Mouse (Mus musculus): ENCODE results near the gene Map2k2.
A peak's percentile ranks its signal among the peaks of the same experiment; 100 is the strongest.
"Not testable (repeated sequence)": the region's sequence is repeated elsewhere in the genome, so short reads cannot be mapped to it uniquely, and the experiment has no call there.

Map2k2 gene

DNA sequence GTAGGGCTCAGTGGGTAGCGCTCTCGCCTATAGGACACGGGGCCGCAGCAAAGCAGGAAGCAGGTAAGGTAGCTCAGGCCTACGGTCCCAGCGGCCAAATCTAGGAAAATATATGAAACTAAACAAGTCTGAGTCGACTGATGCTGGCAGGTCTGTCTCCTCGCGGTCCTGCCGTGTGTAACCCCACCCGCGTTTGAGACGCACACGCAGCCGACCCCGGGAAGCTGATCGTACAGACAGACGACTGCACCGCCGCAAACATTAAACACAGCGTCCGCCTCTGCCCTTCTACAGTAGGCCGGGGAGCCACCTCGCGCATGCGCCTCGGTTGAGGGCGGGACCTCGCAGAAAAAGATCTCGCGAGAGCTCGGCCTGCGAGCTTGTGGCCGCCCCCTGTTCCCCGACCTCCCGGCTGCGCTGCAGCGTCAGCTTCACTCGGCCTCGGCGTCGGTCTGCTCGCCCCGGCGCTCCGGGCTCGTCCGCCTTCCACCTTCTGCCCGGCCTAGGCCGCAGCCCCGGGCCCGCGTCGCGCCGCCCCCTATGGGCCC lies at the start of gene Map2k2:
Gene Map2k2, plus strand, starts transcription at position 351 of the 548 bp plus-strand sequence.
- DNase-seq (ENCODE audit: low spot score), result peak; percentile 98

DNA sequence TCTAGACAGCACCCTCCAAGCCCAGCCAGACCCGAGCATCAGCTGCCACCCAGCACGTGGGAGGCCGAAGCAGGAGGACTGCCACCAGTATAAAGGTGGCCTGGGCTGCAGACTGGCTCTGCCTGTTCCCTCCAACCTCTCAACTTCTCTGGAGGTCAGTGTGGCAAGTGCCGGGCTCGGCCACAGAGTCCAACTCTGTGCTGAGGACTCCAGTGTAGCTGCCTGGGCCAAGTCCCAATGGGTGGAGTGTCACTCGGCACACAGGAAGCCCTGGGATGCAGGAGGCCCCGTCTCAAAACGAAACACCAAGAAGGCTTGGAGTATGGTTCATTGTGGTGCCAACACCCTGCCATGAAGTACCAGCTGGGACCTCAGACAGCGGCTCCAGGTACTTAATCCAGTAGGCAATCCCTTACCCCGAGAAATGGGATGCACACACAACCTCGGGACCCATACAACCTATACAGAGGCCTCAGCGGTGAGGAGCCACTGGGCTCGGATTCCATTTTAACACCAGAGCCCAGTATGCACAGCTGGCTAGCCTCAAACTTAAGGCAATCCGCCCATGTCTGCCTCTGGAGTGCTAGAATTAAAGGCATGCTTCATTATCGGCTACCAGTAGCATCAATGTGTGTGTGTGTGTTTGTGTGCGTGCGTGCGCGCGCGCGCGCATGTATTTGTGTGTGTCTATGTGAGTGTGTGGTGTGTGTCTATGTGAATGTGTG lies 48.1 kb upstream of the Map2k2 start:
- DNase-seq (ENCODE audit: low spot score), result no peak

DNA sequence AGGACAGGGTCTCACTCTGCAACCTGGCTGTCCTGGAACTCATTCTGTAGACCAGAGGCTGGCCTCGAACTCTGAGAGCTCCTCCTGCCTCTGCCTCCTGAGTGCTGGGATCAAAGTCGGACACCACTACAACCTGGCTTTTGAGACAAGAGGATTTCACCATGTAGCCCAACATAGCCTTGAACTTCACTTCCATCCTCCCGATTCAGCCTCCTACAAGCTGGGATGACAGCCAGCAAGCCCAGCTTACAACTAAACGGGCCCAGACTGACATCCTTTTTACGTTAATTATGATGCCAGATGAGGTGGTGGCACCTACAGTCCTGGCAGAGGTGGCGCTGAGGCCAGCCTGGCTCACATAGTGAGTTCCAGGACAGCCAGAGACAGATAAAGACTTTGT lies 46.8 kb upstream of the Map2k2 start:
- no peak for DNase-seq (ENCODE audit: low spot score)

DNA sequence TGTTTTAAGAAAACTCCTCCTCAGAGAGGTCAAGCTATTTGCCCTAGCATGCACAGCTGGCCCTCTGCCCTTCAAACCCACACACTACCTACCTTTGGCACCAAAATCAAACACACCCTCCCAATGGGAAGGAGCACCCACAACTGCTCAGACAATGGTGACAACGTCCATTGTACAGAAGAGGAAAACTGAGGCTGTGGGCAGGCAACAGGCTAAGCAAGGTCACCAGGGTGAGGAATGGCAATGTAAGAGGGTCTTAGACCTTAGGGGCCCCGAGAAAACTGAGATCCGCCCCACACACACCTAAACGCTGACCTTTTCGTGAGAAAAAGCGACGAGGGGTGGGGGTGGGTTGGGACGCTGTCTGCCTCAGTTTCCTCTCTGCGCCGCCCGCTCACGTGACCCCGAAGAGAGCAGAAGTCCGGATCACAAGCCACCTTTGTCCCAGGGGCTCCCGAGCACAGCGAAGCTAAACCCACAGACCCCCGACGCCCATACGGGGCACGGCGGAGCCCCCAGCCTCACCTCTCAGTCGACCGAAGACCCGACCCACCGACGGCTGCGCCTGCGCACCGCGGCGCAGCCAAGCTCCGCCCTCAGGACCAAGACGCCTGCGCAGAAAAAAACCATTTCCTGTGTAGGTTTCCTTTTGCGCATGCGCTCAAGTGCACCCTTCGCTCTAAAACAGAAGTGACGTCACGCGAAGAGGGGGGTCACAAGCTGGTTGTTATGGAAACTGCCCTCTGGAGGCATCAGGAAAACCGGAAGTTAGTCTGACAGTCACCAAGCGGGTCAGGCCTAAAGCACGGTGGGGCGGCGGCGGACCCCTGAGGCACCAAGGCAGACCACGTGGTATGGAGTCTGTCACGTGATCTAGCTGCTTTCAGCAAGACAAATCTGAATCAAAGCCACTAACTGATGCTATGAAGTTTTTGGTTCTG lies 45.8 kb upstream of the Map2k2 start, which contains the start of gene Sgta:
Gene Sgta, minus strand, starts transcription at position 579 of the 941 bp plus-strand sequence.
- peak; percentile 96 for DNase-seq (ENCODE audit: low spot score)

DNA sequence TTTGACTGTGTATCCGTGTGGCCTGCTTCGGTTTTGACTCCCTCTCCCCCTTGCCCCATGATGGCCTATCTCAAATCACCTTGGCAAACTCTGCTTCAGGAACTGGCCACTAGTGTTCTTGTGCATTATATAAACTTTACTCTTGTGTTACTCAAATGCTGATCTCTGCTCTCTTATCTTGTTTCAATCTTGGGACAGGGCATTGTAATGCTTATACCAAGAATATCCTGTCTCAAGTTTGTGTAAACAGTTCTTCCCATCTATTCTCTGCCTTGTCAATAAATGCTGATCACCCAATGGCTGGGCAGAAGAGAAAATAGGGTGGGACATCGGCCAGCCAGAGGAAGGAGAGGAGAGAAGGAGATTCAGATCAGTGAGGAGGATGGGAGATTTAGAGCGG lies 43.0 kb upstream of the Map2k2 start:
- DNase-seq (ENCODE audit: low spot score), result no peak

DNA sequence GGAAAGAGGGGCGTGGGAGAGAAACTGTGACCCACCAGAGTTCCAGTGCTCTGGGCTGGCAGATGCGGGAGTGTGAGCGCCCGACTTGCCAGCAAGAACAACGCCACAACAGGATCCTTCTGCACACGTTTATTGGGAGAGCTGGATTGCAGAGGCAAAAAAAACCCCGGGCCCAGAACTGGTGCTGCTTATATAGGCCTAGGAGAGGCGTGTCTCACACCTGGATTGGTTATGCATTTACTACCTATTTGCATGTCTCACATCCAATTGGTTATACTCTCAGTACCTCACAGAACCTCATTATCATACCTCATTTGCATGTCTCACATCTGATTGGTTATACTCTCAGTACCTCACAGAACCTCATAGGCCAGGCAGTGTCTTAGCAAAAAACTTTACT lies 41.2 kb upstream of the Map2k2 start:
- DNase-seq (ENCODE audit: low spot score), result not testable (repeated sequence)

DNA sequence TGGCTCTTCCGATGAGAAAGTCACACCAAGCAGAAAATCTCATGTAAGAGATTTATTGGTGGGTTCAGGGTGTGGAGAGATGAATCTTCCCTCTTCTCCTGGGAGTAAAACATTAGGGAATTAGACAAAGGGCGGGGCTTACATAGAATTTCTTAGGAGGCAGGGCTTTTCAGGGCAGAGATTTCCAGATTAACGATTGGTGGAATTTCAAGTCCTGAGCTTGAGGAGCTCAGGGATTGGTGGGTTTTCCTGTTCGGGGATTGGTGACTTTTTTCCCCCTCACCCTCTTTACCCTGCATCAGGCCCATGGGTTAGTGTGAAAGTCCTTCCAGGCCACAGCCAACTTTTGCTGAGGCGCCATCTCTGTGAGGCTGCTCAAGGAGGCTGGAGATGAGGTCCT lies 37.0 kb upstream of the Map2k2 start:
- no peak for DNase-seq (ENCODE audit: low spot score)

DNA sequence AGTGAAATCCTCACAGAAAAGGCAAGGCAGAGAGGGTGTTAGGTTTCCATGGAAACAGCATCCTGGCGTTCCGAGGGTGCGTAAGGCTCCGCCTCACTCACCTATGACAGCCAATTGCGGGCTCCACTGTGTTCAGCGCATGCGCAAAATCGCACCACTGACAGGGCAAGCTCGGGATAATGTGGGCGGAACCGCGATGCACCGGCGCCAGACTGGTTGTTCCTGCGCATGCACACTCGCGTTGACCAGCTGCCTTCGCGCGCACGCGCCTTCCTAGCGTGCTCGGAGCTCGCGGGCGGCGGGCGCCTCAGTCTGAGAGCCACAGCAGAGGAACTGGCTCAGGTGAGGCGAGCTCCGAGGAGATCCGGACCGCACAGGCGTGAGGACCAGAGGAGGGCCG lies 35.9 kb upstream of the Map2k2 start, which contains the start of gene Thop1:
Gene Thop1, plus strand, starts transcription at position 200 of the 400 bp plus-strand sequence.
- peak; percentile 98 for DNase-seq (ENCODE audit: low spot score)

DNA sequence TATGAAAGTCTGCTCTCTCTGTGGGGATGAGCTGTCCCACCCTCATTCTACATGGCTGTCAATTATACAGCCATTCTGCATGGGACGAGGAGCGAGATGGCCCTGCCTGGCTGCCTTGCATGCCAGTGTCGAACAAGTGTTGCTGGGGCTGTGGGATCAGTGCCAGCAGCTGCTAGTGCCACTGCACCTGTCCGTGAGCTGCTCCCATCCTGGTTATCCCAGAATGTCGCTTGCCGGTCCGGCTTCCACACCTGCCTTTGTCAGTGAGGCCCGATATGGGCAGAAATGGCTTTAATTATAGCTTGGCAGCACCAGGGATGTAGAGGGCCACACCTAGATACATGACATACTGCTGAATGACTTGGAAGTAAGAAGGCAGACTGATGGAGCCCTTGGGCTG lies 33.4 kb upstream of the Map2k2 start:
- DNase-seq (ENCODE audit: low spot score), result no peak

DNA sequence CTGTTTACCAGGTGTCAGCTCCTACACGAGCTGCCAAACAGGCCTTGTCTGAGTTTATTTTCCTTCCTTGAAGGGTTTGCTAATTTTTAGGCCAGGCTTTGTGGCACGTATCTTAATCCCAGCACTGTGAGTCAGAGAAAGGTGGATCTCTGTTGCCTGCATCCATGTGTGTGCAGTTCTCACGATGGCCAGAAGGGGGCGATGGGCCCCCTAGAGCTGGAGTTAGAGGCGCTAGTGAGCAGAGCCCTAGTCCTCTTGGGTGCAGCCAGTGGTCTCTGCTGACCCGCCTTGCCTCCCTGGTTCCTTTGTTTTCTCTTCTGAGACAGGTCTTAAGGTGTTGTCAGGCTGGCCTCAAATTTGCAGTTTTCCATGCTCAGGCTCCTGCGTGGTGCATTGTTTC lies 32.3 kb upstream of the Map2k2 start:
- DNase-seq (ENCODE audit: low spot score), result no peak

DNA sequence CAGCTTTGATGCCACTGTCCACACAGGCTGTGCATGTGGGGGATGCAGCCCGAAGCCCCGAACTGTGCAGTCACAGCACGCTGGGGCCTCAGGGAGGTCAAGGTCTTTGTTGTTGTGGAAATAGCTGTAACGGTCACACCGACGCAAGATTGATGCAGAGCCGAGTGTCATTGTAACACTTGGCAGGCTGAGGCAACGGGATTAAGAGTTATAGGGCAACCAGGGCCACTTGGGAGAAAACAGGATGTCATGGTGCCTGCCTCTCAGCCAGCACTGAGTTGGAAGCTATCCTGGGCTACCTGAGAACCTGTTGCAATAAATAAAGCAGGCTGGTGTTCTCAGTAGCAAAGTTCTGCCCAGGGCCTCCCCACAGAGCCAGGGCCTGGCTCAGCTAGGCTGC lies 30.0 kb upstream of the Map2k2 start:
- DNase-seq (ENCODE audit: low spot score), result no peak

DNA sequence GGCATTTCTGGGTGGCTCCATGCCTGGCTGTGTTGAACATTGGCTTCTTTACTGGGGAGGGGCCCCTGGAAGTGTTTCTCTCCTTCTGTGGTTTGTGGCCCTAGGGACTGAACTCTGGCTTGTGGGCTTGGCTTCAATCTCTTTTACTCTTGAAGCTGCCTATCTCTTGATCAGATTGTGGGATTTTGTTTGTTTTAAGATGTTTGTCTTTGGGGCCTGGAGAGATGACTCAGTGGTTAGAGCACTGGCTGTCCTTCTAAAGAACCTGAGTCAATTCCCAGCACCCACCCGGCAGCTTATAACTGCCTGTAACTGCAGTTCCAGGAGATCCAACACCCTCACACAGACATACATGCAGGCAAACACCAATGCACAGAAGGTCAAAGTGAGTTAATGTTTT lies 29.4 kb upstream of the Map2k2 start:
- DNase-seq (ENCODE audit: low spot score), result no peak

DNA sequence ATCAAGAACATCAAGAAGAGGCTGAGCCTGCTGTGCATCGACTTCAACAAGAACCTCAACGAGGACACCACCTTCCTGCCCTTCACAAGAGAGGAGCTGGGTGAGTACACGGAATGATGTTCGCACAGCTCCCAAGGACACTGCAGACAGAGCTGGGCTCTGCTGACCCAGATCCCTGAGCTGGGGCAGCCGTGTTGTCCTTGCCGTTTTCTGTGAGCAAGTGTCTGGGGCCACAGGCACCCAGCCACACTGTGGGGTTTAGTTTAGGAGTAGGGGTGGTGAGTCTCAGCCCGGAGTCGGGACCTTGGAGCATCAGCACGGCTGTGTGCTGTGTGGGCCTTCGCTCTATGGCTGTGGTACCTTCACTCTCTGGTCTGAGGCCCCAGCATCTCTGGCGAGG lies 27.8 kb upstream of the Map2k2 start:
- no peak for DNase-seq (ENCODE audit: low spot score)

DNA sequence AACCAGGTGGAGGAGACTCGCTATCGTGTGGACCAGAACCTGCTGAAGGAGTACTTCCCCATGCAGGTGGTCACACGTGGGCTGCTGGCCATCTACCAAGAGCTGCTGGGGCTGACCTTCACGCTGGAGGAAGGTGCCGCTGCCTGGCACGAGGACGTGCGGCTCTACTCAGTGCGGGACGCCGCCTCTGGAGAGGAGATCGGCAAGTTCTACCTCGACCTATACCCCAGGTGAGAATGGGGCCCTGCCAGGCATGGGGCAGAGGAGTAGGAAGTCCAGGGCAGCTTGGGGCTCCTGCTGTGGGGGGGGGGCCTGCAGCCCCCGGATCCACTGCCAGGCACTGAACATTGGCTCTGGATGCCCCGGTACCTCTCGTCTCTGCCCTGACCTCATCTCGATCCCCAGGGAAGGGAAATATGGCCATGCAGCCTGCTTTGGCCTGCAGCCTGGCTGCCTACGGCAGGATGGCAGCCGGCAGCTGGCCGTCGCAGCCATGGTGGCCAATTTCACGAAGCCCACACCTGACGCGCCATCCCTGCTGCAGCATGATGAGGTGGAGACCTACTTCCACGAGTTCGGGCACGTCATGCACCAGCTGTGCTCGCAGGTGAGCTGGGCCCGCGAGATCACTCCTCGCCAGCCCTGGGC lies 25.6 kb upstream of the Map2k2 start:
- DNase-seq (ENCODE audit: low spot score), result no peak

DNA sequence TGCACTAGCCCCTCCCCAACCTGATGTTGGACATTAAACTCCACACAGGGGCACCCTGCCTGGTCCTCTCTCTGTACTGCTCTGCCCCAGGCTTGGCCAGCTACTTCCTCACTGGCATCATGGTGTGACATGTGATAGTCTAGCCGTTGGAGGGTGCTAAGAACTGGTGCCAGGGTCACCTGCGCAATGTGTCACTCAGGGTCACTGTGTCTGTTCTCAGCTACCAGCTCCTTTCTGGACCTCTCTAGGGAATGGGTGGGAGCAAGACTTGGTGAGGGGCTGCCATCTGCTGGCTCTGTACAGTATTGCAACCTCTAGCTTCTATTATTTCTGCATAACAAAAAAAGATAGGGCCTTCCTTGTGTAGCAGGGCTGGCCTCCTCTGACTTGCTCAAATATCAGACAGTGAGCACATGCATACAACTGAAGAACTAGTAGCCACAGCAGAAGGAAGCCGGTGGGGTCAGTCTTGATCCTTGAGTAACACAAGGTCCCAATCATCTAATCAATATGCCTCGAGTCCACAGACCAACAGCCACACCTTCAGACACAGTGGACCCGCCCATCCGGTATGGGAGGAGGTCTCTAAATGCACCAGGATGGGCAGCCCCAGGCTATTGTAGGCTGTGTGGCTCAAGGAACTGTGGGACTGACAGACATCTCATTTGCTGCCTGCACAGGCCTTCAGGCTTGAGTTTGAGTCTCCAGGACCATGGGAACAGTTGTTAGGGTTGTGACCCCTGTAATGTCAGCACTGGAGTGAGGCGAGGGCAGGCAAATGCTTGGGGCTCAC lies 23.4 kb upstream of the Map2k2 start:
- DNase-seq (ENCODE audit: low spot score), result peak; percentile 62

DNA sequence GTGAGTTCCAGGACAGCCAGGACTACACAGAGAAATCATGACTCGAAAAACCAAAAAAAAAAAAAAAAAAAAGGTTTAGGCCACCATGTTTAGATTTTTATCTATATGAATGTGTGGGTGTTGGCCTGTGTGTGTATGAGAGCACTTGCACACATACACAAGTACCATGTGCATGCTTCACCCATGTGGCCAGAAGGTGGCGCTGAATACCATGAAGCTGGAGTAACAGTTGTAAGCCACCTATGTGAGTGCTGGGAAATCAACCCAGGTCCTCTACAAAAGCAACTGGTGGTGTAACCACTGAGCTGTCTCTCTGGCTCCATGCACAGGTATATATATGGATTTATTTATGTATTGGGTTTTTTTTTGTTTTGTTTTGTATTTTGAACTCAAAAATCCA lies 18.7 kb upstream of the Map2k2 start:
- DNase-seq (ENCODE audit: low spot score), result peak; percentile 36

DNA sequence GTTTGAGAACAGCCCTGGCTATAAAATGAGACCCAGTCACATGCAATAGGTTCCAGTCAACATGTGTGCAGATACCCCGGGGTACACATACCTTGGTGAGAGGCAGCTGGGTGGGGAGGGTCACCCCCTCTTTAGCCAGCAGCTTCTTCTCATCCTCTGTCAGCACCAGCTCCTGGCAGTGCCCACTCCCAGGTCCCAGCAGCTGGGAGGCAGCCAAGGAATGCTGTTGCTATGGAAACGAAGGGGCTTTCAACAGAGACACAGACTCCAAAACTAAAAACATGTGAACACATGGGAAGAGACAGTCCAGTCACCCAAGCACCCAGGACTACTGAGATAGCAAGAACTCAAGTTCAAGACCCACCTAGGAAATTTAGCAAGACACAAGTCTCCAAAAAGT lies 16.5 kb upstream of the Map2k2 start:
- no peak for DNase-seq (ENCODE audit: low spot score)

DNA sequence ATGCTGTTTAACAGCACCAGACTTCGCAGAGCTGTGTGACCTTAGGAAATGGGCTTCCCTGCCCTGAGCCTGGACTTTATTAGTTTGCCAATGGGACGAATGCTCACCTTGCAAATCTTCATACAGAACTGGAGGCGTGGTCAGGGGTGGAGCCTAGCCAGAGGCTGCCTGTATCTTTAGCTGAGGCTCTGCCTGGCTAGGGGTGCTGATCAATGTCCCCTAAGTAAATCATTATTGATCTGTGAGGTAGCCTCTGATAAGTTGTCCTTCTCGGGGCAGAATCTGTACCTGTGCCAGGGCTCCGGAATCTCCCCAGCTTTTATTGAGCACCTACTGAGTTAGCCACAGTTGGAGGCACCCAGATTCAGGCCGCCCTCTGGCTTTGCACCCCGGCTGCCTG lies 15.1 kb upstream of the Map2k2 start:
- DNase-seq (ENCODE audit: low spot score), result no peak

DNA sequence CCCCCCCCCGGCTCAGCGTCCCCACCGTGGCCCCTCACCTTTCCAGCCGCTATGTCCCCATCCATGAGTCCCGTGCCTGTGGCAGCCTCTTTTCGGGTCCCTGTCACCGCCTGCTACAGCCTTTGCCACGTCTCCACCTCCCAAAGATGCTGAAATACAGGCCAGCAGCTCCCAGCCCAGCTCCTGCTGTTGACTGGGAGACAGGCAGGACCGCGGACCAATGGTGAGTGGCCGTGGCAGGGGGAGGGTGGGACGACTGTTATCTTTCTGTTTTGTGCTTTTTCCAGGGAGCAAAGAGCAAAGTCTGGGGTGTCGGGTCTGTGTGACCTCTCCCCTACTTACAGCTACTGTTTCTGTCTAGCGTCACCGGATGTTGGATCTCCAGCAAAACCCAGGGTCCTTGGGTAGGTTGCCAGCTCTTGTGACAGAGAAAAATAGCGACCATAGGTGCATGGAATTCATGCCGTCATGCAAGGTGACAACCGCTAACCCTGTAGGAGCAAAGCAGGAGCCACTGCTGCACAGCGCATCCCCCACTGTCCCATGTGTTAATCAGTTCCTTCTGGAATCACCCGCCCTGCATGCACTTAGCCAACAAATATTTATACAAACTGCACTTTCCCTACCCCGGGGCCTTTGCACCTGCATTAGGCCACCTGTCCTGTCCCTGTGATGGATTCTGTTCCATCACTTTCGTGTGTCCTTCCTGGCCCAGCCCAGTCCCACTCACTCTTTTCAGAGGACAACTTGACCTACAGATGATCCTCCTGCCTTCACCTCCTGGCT lies 13.1 kb upstream of the Map2k2 start:
- no peak for DNase-seq (ENCODE audit: low spot score)

DNA sequence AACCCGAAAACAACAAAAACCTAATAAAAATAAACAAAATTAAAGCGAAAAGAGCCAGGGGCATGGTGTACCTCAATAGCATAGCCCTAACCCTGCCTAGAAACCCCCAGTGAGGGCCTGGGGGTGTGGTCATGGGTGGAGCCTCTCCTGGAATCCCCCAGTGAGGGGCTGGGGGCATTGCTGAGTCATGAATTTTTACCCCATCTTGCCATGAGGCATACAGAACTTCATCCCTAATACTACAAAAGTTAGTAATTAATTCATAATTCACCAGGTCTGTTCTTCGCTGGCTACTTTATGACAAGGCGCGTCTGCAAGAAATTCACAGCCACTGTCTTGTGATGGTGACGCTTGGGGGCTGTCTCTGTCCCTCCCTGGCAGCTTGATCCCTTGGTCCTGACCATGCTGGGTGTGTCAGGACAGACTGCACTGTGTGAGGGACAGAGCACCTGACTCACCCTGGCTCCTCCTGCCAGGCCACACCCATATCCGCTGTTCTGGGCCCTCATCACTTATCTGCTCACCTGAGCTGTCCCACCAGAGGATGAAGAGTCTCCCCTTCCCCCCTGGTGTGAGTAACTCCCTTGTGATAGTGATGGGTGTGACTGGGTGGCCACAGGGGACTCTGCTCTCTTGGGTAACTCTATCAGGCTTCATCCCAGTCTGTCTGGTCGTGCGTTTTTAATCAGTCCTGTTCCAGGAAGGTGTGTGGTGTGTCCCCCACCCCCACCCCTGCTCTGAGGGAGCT lies 10.6 kb upstream of the Map2k2 start:
- DNase-seq (ENCODE audit: low spot score), result no peak
